Mouse (Mus musculus) retina, postnatal 7 days (tissue): ENCODE measurements around the gene Emilin2.

ENCODE experiments used
- DNase-seq: peaks from one replicate; pipeline ENCODE4 v3.0.0-alpha.2; 2012; ENCODE audit warnings: low read depth, low spot score

The Emilin2 gene

GRCm38 (mm10) chr17:71265336-71266051 is 46.3 kb downstream of the Emilin2 start:
- no peak for DNase-seq

- no peak for DNase-seq
Measured at GRCm38 (mm10) chr17:71264739-71265138, 47.0 kb downstream of the Emilin2 start.

GRCm38 (mm10) chr17:71263136-71263535 is 48.6 kb downstream of the Emilin2 start:
- no peak for DNase-seq

GRCm38 (mm10) chr17:71260658-71261057 is 51.1 kb downstream of the Emilin2 start:
- DNase-seq = no peak

GRCm38 (mm10) chr17:71259727-71260126 is 52.1 kb downstream of the Emilin2 start:
- no peak for DNase-seq

- no peak for DNase-seq
Measured at GRCm38 (mm10) chr17:71256806-71257536, 54.8 kb downstream of the Emilin2 start.

- DNase-seq = no peak
Measured at GRCm38 (mm10) chr17:71256068-71256615, 55.6 kb downstream of the Emilin2 start.

GRCm38 (mm10) chr17:71254736-71255135 is 57.0 kb downstream of the Emilin2 start:
- DNase-seq = peak; percentile 11

- DNase-seq = no peak
Measured at GRCm38 (mm10) chr17:71254106-71254505, 57.7 kb downstream of the Emilin2 start.

- DNase-seq = no peak
Measured at GRCm38 (mm10) chr17:71253391-71253790, 58.4 kb downstream of the Emilin2 start.

- no peak for DNase-seq
Measured at GRCm38 (mm10) chr17:71252101-71252500, 59.7 kb downstream of the Emilin2 start.

GRCm38 (mm10) chr17:71251601-71252001 is 60.2 kb downstream of the Emilin2 start:
- no peak for DNase-seq

GRCm38 (mm10) chr17:71250819-71251600 is 60.8 kb downstream of the Emilin2 start:
- DNase-seq = no peak

GRCm38 (mm10) chr17:71250046-71250445 is 61.7 kb downstream of the Emilin2 start:
- no peak for DNase-seq

GRCm38 (mm10) chr17:71248963-71249362 is 62.8 kb downstream of the Emilin2 start:
- no peak for DNase-seq

GRCm38 (mm10) chr17:71246022-71246421 is 65.8 kb downstream of the Emilin2 start:
- no peak for DNase-seq

- DNase-seq = no peak
Measured at GRCm38 (mm10) chr17:71245133-71245532, 66.6 kb downstream of the Emilin2 start.

- no peak for DNase-seq
Measured at GRCm38 (mm10) chr17:71242666-71243065, 69.1 kb downstream of the Emilin2 start.

GRCm38 (mm10) chr17:71240811-71241210 is 71.0 kb downstream of the Emilin2 start:
- DNase-seq = no peak

- no peak for DNase-seq
Measured at GRCm38 (mm10) chr17:71238494-71238893, 73.3 kb downstream of the Emilin2 start.

GRCm38 (mm10) chr17:71235229-71235958 is 76.4 kb downstream of the Emilin2 start:
- no peak for DNase-seq
